Mouse (Mus musculus): ENCODE results near the gene Chaf1b. TPM values are rescaled to one million over a fixed set of nuclear protein-coding genes. Genes with fewer than 3 reads are reported as not detected.

Gene Chaf1b
- polyA plus RNA-seq, 1 experiment, result 3.2 TPM

- Histone ChIP-seq H3K4me1 (ENCODE audit: control insufficient read depth, insufficient read depth, low read length) (no peaks in the 10 kb centered on the region), H3K4me3 (replicated peaks; ENCODE audit: extremely low read depth, low read depth, low read length) (no peak overlapping the region)
- no peak for DNase-seq
- TF ChIP-seq CTCF (IDR thresholded peaks at IDR 0.05; ENCODE audit: insufficient read depth, low read length), result no peak
- WGBS, result 79% methylated on average over 4 of the region's 4 CpGs
Measured at GRCm38 (mm10) chr16:93939961-93940360, 56.3 kb downstream of the Chaf1b start.

- WGBS, result 73% methylated on average over 10 of the region's 10 CpGs
- no peak for DNase-seq
- no peak for TF ChIP-seq POLR2A (IDR thresholded peaks at IDR 0.05; ENCODE audit: borderline replicate concordance, extremely low read depth, low read depth, low read length)
- TF ChIP-seq CTCF (IDR thresholded peaks at IDR 0.05; ENCODE audit: insufficient read depth, low read length), result no peak
- Histone ChIP-seq H3K4me3 (replicated peaks; ENCODE audit: extremely low read depth, low read depth, low read length) (no peak overlapping the region), H3K4me1 (ENCODE audit: control insufficient read depth, insufficient read depth, low read length) (no peaks in the 10 kb centered on the region)
Measured at GRCm38 (mm10) chr16:93941781-93942567, 58.3 kb downstream of the Chaf1b start.

DNA sequence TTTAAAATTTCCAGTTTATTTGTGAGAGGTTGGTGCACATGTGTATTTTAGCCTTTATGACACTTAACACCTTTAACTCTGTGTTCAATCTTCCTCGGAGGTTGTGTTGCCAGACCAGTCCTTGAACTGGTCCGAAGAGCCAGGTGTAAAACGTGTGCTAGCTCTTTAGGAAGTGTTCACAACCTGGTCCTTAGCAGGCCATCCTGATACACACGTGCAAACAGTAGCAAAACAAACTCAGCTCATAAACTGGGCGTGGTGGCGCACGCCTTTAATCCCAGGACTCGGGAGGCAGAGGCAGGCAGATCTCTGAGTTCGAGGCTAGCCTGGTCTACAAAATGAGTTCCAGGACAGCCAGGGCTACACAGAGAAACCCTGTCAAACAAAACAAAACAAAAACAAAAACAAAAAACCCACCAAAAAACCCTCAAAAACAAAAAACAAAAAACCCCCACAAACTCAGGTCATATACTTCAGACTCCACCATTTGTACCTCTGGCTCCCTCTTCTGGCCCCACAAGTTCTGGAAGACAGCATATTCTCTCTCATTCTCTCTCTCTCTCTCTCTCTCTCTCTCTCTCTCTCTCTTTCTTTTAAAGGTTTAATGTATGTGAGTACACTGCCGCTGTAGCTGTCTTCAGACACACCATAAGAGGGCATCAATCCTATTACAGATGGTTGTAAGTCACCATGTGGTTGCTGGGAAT is 59.2 kb downstream of the Chaf1b start:
- Histone ChIP-seq H3K4me3 (replicated peaks; ENCODE audit: extremely low read depth, low read depth, low read length) (no peak overlapping the region), H3K4me1 (ENCODE audit: control insufficient read depth, insufficient read depth, low read length) (no peaks in the 10 kb centered on the region)
- no peak for DNase-seq
- WGBS, result 87% methylated on average over 10 of the region's 10 CpGs
- TF ChIP-seq CTCF (IDR thresholded peaks at IDR 0.05; ENCODE audit: insufficient read depth, low read length) (no peak), POLR2A (IDR thresholded peaks at IDR 0.05; ENCODE audit: borderline replicate concordance, extremely low read depth, low read depth, low read length) (no peak)

GRCm38 (mm10) chr16:93944301-93944700 is 60.6 kb downstream of the Chaf1b start:
- H3K4me1 ChIP-seq (ENCODE audit: control insufficient read depth, insufficient read depth, low read length), result no peaks in the 10 kb centered on the region
- no peak for TF ChIP-seq POLR2A (IDR thresholded peaks at IDR 0.05; ENCODE audit: borderline replicate concordance, extremely low read depth, low read depth, low read length)
- no peak for TF ChIP-seq CTCF (IDR thresholded peaks at IDR 0.05; ENCODE audit: insufficient read depth, low read length)
- no peak overlapping the region for H3K4me3 ChIP-seq (replicated peaks; ENCODE audit: extremely low read depth, low read depth, low read length)
- WGBS, result 77% methylated on average over 6 of the region's 6 CpGs
- no peak for DNase-seq

GRCm38 (mm10) chr16:93947396-93947795 is 63.7 kb downstream of the Chaf1b start:
- H3K4me3 ChIP-seq (replicated peaks; ENCODE audit: extremely low read depth, low read depth, low read length), result no peak overlapping the region
- H3K4me1 ChIP-seq (ENCODE audit: control insufficient read depth, insufficient read depth, low read length), result no peaks in the 10 kb centered on the region
- WGBS, result 83% methylated on average over 4 of the region's 4 CpGs
- TF ChIP-seq CTCF (IDR thresholded peaks at IDR 0.05; ENCODE audit: insufficient read depth, low read length), result no peak
- TF ChIP-seq POLR2A (IDR thresholded peaks at IDR 0.05; ENCODE audit: borderline replicate concordance, extremely low read depth, low read depth, low read length), result no peak
- DNase-seq, result no peak

Other genes starting within 250 kb of the Chaf1b start
- gene Cbr3, start 200.7 kb upstream of the Chaf1b start, polyA plus RNA-seq (2012; rRNA removed), result 25.7 and 31.6 TPM in 2 replicates
- gene Dop1b, start 172.0 kb upstream of the Chaf1b start, polyA plus RNA-seq (2012; rRNA removed), result 61.2 and 68.3 TPM in 2 replicates
- 6.1 and 10.7 TPM in 2 replicates for gene Morc3, start 51.8 kb upstream of the Chaf1b start, polyA plus RNA-seq (2012; rRNA removed)
- gene Cldn14, start 124.9 kb downstream of the Chaf1b start, polyA plus RNA-seq (2012; rRNA removed), result 0.08 and 0.17 TPM in 2 replicates
- 0.05 and 8.8 TPM in 2 replicates for gene Sim2, start 201.0 kb downstream of the Chaf1b start, polyA plus RNA-seq (2012; rRNA removed)